Mouse (Mus musculus): Measurements from ENCODE around the gene Chka.

The Chka gene

DNA sequence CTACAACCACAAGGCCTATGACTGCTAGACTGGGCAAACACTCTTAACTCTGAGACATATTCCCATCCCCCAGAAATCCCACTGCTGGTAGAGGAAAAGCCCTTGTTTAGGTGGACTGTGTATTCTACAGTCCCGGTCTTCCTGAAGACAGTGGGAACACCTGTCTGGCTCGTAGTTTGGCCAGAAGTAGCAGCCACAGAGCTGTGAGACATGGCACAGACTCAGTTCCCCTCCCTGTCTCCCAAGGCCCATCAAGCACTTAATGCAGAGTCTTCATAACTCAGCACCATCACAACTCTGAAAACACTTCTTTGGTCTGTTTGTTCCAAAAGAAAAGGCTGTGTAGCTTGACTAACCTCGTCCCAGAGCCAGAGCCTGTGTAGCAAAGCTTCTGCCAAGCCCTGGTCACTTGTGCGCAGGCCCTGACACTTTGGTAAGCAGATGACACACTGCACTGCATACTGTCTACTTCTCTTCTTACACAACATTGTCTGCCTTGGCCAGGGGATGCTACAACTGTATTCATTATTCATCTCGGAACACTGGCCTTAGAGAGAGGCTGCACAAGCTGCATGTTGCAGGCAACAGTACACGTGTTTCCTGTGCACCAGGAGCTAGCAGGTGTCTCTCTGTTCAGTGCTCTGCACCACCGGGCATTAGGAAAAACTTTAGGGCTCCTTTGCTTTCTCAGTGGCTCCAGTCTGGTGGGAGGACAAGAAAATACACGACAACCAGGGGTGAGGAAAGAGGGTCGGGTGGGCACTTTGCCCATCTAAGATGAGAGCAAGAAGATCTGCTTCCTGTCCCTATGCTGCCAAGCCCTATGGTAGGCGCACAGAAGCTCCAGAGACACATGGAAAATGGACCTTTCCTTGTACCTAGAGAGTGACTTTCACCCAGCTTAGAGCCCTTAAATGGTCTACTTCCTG, 4.6 kb upstream of the Chka start:
- DNase-seq (ENCODE audit: low read depth, low spot score) = no peak

DNA sequence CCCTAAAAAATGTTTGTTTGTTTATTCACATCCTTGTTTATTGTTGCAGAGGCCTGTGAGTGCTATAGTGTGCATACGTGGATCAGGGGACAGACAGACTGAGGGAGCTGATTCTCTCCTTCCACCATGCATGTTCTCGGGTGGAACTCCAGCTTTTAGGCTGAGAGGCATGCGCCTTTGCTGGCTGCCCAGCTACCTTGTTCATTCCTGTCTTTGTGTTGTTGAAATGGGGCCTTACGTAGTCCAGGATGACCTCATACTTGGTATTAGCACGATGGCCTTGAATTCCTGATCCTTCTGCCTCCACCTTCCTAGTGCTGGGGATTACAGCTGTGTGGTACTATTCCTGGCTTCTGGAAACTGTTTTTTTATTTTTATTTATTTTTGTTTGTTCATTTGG, 3.9 kb upstream of the Chka start:
- DNase-seq (ENCODE audit: low read depth, low spot score) = no peak

DNA sequence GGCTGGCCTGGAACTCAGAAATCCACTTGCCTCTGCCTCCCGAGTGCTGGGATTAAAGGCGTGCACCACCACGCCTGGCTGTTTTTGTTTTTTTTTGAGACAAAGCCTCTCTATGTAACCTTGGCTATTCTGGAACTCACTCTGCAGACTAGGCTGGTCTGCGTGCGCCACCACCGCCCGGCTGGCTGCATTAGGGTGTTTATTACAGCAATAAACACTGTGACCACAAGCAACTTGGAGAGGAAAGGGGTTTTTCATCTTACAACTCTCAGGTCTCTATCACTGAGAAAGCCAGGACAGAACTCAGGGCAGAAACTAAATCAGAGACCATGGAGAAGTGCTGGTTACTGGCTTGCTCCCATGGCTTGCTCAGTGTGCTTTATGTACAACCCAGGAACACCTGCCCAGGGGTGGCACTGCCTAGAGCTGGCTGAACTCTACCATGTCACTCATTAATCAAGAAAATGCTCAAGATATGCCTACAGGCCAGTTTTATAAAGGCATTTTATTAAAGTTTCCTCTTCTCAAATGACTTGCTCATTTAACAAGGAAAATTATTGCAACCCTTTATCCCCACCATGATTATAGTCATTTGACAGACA, 3.3 kb upstream of the Chka start:
- no peak for DNase-seq (ENCODE audit: low read depth, low spot score)

DNA sequence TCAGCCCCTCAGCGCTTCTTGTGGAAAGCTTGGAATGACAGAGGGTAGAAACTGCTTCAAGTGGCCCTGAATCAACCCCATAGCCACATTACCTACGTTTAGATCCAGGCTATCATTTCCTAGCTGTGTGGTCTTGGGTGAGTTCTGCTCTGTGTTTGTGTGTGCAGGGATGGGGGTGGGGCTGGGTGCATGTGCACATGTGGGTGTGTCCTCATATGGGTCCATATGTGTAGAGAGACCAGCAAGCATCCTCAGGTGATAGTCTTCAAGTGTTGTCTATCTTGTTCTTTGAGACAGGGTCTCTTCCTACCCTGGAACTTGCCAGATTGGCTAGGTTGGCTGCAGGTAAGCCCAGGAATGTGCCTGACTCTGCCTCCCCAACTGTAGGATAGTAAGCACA, 2.3 kb upstream of the Chka start:
- no peak for DNase-seq (ENCODE audit: low read depth, low spot score)

DNA sequence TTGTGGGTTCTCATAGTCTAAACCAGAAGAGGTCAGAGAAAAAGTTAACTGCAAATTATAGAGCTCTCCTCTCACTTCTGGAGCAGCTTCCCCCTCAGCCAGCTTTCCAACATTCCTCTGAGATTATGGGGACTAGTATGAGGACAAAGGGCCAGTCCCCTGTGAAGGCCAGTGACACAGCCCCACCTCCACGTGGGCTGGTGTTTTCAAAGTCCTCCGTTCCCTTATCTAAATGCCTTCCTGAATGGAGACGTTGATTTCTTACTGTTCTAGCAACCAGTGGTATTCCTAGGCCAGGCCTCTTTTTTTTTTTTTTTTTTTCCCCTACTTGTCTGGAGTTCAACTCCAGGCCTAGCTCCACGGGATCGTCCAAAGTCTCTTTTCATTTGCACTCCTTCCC, 1.5 kb upstream of the Chka start:
- no peak for DNase-seq (ENCODE audit: low read depth, low spot score)

DNA sequence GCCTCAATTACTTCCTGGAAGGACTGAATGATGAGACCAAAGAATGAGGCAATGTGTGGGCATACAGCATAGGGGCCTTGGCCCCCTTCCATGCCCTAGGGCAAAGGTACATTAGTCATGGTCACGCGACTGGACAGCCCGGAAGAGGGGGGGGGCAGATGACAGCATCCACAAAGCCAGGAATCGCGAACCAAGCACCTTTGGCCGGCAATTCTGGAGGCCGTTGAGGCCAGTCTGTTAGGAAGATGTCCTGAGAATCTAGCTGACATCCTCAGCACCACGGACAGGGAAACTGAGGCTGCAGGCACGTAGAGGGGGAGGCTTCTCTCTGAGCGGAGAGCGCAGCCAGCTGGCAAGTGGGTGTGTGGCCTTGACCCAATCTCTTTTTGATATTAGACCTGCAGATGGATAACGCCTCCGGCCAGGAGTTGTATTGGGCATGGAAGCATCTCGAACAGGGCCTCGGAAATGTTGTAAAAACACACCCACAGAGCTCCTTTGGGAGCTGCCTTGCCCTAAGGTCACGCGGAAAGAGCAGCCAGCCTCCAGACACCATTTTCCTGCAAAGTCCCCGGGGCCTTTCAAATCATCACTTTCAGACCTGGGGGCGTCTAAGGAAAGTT, 615 bp upstream of the Chka start:
- DNase-seq (ENCODE audit: low read depth, low spot score) = no peak

DNA sequence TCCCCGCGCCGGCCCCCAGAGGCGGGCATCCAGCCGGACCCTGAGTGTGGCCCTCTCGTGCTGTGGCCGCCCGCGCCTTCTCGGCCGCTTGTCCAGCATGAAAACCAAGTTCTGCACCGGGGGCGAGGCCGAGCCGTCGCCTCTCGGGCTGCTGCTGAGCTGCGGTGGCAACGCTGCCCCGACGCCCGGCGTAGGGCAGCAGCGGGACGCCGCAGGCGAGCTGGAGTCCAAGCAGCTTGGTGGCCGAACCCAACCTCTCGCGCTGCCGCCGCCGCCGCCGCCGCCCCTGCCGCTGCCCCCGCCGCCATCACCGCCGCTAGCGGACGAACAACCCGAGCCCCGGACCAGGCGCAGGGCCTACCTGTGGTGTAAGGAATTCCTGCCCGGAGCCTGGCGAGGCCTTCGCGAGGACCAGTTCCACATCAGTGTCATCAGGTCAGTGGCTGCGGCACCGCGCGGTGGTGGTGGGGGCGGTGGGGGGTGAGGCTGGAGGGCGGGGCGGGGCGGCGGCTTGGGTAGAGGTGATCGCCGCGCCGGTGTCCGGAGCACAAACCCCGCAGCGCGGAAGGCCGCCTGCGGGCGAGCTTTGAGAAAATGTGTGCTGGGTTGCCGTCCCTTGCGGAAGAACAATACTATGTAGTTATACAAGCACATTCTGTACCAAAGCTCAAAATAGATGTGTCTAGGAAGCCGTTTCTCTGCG, 557 bp downstream of the Chka start:
- DNase-seq (ENCODE audit: low read depth, low spot score) = peak; percentile 48

DNA sequence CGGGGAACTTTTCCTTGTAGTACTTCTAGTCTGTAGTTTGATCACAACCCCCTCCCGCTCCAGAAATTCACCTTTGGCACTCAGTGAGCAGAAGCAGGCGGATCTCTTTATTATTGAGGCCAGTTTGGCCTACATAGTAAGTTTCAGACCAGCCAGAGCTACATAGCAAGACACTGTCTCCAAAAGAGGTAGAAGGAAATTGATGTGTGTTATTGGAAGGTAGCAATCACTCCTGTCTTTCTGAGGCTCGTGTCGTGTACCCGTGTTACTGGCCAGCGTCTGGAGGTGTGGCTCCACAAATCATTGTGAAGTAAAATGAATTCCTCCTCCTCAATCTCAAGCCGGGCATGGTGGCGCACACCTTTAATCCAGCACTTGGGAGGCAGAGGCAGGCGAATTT, 1.5 kb downstream of the Chka start:
- no peak for DNase-seq (ENCODE audit: low read depth, low spot score)

DNA sequence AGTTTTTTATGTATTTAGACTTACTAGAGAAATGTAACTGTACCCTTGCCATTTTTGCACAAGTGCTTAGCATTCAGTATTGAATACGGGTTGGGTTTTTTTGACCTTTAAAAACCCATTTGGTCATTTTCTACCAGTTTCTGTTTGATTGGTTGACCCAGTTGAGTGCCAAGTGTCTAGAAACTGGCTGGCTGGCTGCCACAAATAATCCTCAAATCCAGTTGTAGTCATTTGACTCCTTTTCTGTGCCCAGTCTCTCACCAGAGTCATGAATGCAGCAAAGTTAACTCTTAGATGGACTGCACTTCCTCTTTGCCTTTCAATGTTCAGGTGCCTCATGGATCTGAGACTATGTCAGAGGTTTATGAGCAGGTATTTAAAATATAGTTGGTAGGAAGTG, 2.3 kb downstream of the Chka start:
- DNase-seq (ENCODE audit: low read depth, low spot score) = no peak

DNA sequence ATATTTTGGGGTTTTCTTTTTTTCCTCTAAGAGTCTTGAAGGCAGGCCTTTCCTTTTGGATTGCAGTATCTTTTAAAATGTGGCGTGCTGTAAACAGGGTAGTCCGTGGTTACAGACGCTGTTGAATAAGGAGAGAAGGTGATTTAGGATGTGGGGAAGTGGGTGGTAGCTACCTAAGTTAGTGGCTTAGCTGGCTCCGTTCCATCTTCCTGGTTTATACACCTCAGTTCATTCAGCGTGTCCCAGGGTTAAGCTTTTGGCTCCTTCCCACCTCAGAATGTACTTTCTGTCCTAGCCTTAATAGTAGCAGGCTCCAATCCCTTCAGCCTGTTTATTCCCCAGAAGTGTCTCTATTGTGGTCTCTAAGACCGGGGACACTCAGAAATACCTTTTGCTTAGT, 3.5 kb downstream of the Chka start:
- DNase-seq (ENCODE audit: low read depth, low spot score) = no peak

DNA sequence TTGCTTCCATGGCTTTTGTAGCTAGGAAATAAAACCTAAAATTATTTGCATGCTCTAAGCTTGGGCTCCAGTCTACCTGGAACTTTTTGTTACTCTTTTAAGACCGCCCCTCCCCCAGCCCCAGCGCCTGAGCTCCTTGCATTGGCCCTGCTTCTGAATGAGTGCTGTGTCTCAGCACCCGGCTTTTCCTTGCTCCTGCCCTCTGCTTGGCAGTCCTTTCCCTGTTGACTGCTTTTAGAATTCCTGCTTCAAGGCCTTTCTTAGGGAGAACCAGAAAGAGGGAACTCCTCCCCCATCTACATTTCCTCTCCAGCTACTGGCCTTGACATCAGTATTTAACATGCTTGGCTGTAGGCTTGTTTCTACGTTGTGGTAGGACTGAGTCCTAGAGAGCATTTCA, 4.0 kb downstream of the Chka start:
- no peak for DNase-seq (ENCODE audit: low read depth, low spot score)

DNA sequence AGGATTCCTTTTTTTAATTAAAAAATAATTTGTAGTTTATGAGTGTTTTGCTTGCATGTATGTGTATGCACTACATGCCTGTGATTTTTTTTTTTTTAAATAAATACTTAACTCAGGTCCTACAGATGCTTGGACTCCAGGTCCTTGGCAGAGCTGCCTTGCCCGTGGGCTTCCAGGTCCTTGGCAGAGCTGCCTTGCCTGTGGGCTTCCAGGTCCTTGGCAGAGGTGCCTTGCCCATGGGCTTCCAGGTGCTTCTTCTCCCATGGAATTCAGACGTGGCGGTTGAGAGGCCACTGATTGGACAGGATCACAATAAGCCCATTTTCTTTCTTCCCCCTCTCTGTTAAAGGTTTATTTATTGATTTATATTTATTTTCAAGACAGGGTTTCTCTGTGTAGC, 5.6 kb downstream of the Chka start:
- no peak for DNase-seq (ENCODE audit: low read depth, low spot score)

DNA sequence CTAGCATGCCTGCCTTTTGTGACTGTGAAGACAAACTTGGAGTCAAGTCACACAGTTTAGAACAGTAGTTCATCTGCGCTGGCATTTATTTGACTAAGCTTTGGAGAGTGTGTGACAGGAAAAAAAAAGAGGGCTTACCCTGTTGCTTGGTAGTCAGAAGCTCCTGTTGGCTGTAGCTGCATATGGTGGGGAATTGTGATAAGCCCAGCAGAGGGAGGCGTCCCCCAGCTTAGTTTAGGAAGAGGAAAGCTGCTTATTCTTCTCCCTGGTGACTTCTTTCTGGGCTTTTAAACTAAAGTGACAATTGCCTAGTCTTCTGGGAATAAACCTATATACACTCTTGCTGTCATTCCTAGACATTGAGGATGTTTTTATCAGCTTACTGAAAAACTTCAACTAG, 11.1 kb downstream of the Chka start:
- DNase-seq (ENCODE audit: low read depth, low spot score) = no peak

DNA sequence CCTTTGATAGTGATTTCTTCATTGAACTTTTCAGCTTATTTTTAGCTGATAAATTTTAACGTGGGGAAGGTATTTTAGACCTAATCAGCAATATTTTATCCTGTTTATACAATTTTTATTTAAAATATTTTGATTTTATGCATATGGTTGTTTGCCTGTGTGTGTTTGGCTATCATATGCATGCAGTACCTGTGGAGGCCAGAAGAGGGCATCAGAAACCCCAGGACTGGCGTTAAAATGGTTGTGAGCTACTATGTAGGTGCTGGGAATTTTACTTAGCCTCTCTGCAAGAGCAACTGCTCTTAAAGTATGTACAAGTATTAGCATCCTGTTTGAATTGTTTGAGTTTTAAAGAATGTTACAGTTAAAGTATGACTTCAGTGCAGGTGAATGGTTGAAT, 13.4 kb downstream of the Chka start:
- no peak for DNase-seq (ENCODE audit: low read depth, low spot score)

DNA sequence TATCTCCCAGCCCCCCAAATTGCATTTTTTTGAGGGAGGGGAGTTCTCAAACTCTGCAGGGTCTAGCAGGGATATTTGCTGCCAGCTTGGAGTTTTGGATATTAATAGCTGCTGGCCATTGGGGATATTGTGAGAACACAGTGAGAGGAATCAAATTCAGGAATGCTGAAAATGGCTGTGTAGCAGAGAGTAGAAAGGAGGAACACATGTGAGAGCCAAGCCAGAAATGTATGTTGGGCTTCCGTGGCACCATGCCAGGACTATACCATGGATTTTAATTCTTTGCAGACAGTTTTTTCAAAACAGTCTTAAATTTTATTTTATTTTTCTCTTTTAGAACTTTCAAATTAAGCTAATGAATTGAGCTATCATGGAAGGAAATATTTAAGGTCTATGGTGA, 16.7 kb downstream of the Chka start:
- no peak for DNase-seq (ENCODE audit: low read depth, low spot score)

DNA sequence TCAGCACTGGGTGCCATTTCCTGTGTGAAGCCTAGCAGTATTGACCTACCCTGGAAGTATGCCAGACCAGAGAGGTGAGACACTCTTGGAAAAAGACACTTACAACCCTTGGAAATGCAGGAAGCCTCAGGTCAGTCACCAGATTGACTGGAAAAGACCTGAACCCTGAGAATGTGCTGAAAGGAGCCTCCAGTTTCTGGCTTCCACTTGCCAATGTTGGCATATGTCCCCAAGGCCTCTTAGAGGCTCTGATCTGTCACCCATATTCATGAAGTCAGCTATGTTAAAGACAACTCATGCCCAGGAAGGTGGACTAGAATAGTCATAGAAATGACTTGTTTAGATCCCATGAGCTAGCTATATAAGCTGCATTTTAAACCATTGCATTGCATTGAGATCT, 19.9 kb downstream of the Chka start:
- no peak for DNase-seq (ENCODE audit: low read depth, low spot score)

DNA sequence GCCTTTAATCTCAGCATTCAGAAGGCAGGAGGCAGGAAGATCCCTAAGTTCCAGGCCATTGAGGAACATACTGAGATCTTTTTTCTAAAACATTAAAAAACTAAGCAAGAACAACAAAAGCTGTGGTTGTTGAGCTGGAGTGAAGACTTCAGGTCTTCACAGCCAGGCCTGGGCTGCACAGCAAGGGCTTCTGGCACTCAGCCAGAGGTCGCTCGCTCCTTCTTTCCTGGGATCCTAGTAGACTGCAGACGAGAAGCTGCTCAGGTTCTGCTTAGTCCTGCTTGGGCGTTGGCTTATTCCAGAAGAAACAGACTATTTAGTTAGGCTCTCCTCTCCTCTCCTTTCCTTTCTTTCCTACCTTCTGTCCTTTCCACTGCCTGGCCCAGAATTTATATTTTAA, 20.8 kb downstream of the Chka start:
- no peak for DNase-seq (ENCODE audit: low read depth, low spot score)

DNA sequence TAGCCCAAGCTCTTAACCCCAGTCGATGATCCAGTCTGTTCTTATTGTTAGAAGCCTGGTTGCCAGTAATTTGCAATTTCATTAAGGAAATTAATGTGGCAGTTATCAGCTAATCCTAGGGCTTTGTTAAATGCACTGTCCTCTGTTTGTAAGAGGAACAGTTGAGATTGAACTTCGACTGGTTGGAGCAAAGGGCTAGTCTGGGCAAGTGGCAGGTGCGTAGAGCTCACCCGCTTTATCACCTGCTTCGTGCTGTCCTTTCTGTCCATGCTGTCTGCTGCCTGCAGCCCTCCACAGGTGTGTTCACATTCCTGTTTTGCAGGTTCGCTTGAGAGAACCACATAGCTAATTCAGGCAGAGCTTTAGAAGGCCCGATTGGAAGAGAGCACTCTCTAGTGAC, 23.5 kb downstream of the Chka start:
- DNase-seq (ENCODE audit: low read depth, low spot score) = no peak

DNA sequence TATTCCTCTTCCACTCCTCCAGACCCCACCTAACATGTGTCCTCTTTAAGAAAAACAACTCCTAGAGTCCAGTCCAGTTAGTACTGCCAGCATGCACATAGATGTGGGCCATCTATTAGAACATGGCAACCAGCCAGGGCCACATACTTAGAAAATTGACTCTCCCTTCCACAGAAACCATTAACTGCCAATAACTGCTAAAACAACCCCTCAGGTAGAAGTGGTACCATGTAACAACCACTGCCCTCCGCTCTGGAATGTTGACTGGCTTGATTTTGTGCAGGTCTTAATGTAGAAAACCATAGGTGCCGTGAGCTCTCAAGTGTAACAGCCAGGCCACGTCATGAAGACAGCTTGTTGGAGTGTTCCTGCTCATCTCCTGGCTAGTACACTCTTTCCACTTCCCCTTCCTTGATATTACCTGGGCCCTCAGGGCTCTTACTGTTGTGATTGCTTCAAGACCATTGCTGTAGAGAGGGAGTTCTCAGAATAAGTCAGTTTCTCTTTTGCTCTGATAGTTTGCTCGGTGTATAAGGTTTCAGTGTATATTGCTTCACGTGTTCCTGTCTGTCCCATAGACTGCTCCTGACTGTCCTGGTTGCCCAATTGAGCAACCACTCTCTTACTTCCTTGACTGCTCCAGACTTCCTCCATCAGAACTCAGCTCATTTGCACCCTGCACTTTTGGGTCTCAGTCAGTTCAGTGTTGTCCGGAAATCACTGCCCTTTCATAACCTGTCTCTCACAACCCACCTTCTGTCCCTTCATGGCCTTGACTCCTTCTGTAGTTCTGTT, 28.7 kb downstream of the Chka start:
- no peak for DNase-seq (ENCODE audit: low read depth, low spot score)

DNA sequence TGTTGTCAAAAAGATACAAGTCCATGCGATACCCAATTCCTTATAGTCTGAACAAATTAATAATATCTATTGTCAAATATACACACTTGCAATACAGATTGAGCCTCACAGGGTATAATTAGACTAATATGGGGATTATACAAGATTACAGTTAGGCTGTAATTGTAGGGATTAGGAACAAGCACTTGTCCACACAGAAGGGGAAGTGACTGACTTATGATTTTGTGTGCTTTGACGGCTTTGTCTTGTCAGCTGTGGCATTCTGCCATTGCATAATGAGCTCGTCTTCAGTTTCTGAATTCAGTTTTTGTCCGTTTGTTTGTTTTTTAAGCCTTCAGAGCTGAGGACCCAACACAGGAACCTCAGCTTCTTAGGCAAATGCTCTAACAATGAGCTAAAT, 30.6 kb downstream of the Chka start:
- no peak for DNase-seq (ENCODE audit: low read depth, low spot score)

DNA sequence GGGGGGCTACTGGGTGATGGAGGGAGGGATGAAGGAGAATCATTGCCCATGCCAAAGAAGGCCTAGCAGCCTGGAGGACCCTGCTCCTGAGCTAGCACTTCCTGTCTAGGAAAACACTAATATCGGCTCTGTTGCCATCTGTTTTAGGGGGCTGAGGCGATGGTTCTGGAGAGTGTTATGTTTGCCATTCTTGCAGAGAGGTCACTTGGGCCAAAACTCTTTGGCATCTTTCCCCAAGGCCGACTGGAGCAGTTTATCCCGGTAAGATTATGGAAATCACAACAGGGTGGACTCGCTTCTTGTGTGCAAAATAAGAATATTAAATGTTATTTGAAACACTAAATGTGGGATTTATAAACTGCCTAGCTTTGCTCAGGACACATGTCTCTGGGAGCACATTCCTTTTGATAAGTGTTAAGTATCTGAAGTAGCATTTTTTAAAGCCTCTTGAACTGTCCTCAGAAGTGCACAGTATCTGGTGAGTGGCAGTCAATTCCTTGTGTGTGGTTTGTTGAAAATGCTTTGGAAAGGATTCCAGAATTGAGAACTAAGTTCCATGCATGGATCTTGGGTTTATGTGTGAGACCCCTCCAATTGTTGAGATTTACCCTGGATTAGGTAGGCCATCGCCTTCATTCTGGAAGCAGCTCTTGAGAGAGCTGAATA, 32.9 kb downstream of the Chka start:
- no peak for DNase-seq (ENCODE audit: low read depth, low spot score)

Measured in telencephalon, adult 2 months (tissue).